In genomic region chr11:70079928-70080327, GRCm38 (mm10) we compare ENCODE assay signal across 9 mouse cellular contexts. TPM values are rescaled to one million over a fixed set of nuclear protein-coding genes. Genes with fewer than 3 reads are reported as not detected.
DNase-seq lines count a peak whose midpoint lies in the region; ATAC-seq and TF ChIP-seq lines count a peak whose summit lies in the region.
"Had no signal": no experiment of that assay in that cellular context is flagged by ENCODE, and none has a peak within 500 bp of the region (broad histone marks: within the 10 kb centered on the region; RNA-seq: fewer than 3 reads in every experiment).

No protein-coding gene starts in this region.

- H3K4me2 ChIP-seq in kidney, postnatal 0 days (ENCODE audit: low read length) = no peak overlapping the region
- no peak overlapping the region for H3K4me2 ChIP-seq in intestine, embryonic 15.5 days (replicated peaks)

- peaks cover 2% of the 10 kb centered on the region for H3K4me1 ChIP-seq in heart, embryonic 10.5 days
- no peaks in the 10 kb centered on the region for H3K4me1 ChIP-seq in kidney, postnatal 0 days (replicated peaks; ENCODE audit: insufficient read depth, low read length)
- no peaks in the 10 kb centered on the region for H3K4me1 ChIP-seq in intestine, embryonic 15.5 days (replicated peaks)

- no peak for ATAC-seq in kidney, postnatal 0 days (replicated peaks; ENCODE audit: low FRiP score, low read depth)
- no peak for ATAC-seq in intestine, embryonic 15.5 days

- H3K9ac ChIP-seq in kidney, postnatal 0 days (ENCODE audit: low read depth, low read length) = no peak overlapping the region
- H3K9ac ChIP-seq in intestine, embryonic 15.5 days = no peak overlapping the region

- no peaks in the 10 kb centered on the region for H3K27me3 ChIP-seq in heart, embryonic 10.5 days (ENCODE audit: insufficient read depth, poor library complexity, severe bottlenecking)
- no peaks in the 10 kb centered on the region for H3K27me3 ChIP-seq in kidney, postnatal 0 days (ENCODE audit: insufficient read depth, low read length)
- no peaks in the 10 kb centered on the region for H3K27me3 ChIP-seq in intestine, embryonic 15.5 days (replicated peaks)

- intact Hi-C loops in heart, postnatal 10 days (cut with DNase I) = no loop called here

- WGBS in heart, embryonic 10.5 days = 81% methylated on average over 7 of the region's 7 CpGs
- 70% methylated on average over 7 of the region's 7 CpGs for WGBS in kidney, postnatal 0 days
- 71% methylated on average over 7 of the region's 7 CpGs for WGBS in intestine, embryonic 15.5 days

- H3K36me3 ChIP-seq in heart, embryonic 10.5 days = no peaks in the 10 kb centered on the region
- no peaks in the 10 kb centered on the region for H3K36me3 ChIP-seq in kidney, postnatal 0 days (ENCODE audit: insufficient read depth, low read length)
- no peaks in the 10 kb centered on the region for H3K36me3 ChIP-seq in intestine, embryonic 15.5 days

- DNase-seq in heart, postnatal 10 days = peak; percentile 23 to 35
- DNase-seq in heart, embryonic 10.5 days (ENCODE audit: low spot score) = no peak
- peak; percentile 73 for DNase-seq in CD4-positive, CD25-positive, alpha-beta regulatory T cell, adult 2 months (ENCODE audit: low read depth, low spot score)
- DNase-seq in kidney, postnatal 0 days (ENCODE audit: low spot score) = no peak
- peak; percentile 38 to 48 for DNase-seq in natural killer cell, adult 2 months (ENCODE audit: low spot score in 2 of 2)
- DNase-seq in frontal cortex, postnatal 25 days (ENCODE audit: low spot score in 2 of 2) = no peak
- no peak for DNase-seq in urinary bladder, adult 18-20 months (ENCODE audit: low spot score in 2 of 2)
- DNase-seq: gastrocnemius, adult 2 months had no signal

- TF ChIP-seq CTCF in kidney, postnatal 0 days (IDR thresholded peaks at IDR 0.05; ENCODE audit: low read depth) = peak; percentile 11; the same call in 1 of the 2 replicates

- no peak overlapping the region for H3K27ac ChIP-seq in heart, embryonic 10.5 days
- no peak overlapping the region for H3K27ac ChIP-seq in kidney, postnatal 0 days
- no peak overlapping the region for H3K27ac ChIP-seq in intestine, embryonic 15.5 days
- H3K27ac ChIP-seq: gastrocnemius, adult 2 months had no signal

- H3K9me3 ChIP-seq in heart, embryonic 10.5 days = no peaks in the 10 kb centered on the region
- no peaks in the 10 kb centered on the region for H3K9me3 ChIP-seq in kidney, postnatal 0 days (replicated peaks; ENCODE audit: low read length)
- no peaks in the 10 kb centered on the region for H3K9me3 ChIP-seq in intestine, embryonic 15.5 days

- no peak overlapping the region for H3K4me3 ChIP-seq in heart, embryonic 10.5 days
- no peak overlapping the region for H3K4me3 ChIP-seq in kidney, postnatal 0 days (replicated peaks; ENCODE audit: low read depth, low read length)
- no peak overlapping the region for H3K4me3 ChIP-seq in intestine, embryonic 15.5 days (replicated peaks)
- H3K4me3 ChIP-seq: gastrocnemius, adult 2 months had no signal

RNA-seq across cellular contexts. Expression of gene Asgr2, which starts 12.5 kb away (rescaled TPM):
- total RNA-seq in heart, postnatal 10 days (2021) = not detected
- 0.17 and 1.1 TPM in 2 replicates for polyA plus RNA-seq in heart, embryonic 10.5 days (2016; fragmentation: Nextera tagmentation; extraction: Ambion mirVana)
- 0.14 TPM in 1 of 2 replicates, not detected in the other for polyA plus RNA-seq in kidney, postnatal 0 days (2015; fragmentation: Nextera tagmentation; extraction: Ambion mirVana)
- polyA plus RNA-seq in intestine, embryonic 15.5 days (2015; fragmentation: Nextera tagmentation; extraction: Ambion mirVana) = 0.21 and 0.43 TPM in 2 replicates

RNA-seq across cellular contexts. Expression of gene Asgr1, which starts 26.0 kb away (rescaled TPM):
- total RNA-seq in heart, postnatal 10 days (2021) = under 1 TPM in 1 of 2 experiments, not detected in 1; 0.22 TPM
- 0.23 and 0.93 TPM in 2 replicates for polyA plus RNA-seq in heart, embryonic 10.5 days (2016; fragmentation: Nextera tagmentation; extraction: Ambion mirVana)
- polyA plus RNA-seq in kidney, postnatal 0 days (2015; fragmentation: Nextera tagmentation; extraction: Ambion mirVana) = 2.5 and 2.9 TPM in 2 replicates
- polyA plus RNA-seq in intestine, embryonic 15.5 days (2015; fragmentation: Nextera tagmentation; extraction: Ambion mirVana) = 0.19 and 0.56 TPM in 2 replicates
- total RNA-seq: gastrocnemius, adult 2 months had no signal

RNA-seq across cellular contexts. Expression of gene Mgl2, which starts 50.2 kb away (rescaled TPM):
- 1 to 10 TPM in 1 of 2 experiments, under 1 TPM in 1; 0.69 to 1.0 TPM for total RNA-seq in heart, postnatal 10 days (2021)
- polyA plus RNA-seq in heart, embryonic 10.5 days (2016; fragmentation: Nextera tagmentation; extraction: Ambion mirVana) = 0.28 and 0.59 TPM in 2 replicates
- 0.37 and 0.47 TPM in 2 replicates for polyA plus RNA-seq in kidney, postnatal 0 days (2015; fragmentation: Nextera tagmentation; extraction: Ambion mirVana)
- 0.72 and 0.80 TPM in 2 replicates for polyA plus RNA-seq in intestine, embryonic 15.5 days (2015; fragmentation: Nextera tagmentation; extraction: Ambion mirVana)

Comparison
In these comparisons a context has a peak if more than half of its experiments do, and no peak if none do; other contexts are left out.
1. DNase-seq: peak in heart, postnatal 10 days (2 of 2), CD4-positive, CD25-positive, alpha-beta regulatory T cell, adult 2 months (single experiment) and natural killer cell, adult 2 months (2 of 2); none in heart, embryonic 10.5 days (single experiment), kidney, postnatal 0 days (single experiment), frontal cortex, postnatal 25 days (0 of 2) and urinary bladder, adult 18-20 months (0 of 2).